Mouse (Mus musculus) gastrocnemius, postnatal 14 days (tissue): ENCODE data around the gene Foxp4. TPM values are rescaled to one million over a fixed set of nuclear protein-coding genes. Genes with fewer than 3 reads are reported as not detected.
A peak's percentile ranks its signal among the peaks of the same experiment; 100 is the strongest.

Source experiments
- DNase-seq: peaks from one replicate; pipeline ENCODE4 v3.0.0; 2021; ENCODE audit warnings: mixed read lengths
- intact Hi-C: fragments of 180-260 bp; cut with DNase I; formaldehyde crosslinking; loops from one replicate; pipeline ENCODE4 v1.15.1; 2025; ENCODE audit warnings: low total_unique reads
- long read RNA-seq, 2 experiments: library from polyadenylated mRNA; stranded (forward); transcript quantifications; one replicate each; pipeline ENCODE4 v2.0.0; 2021
- total RNA-seq, 2 experiments: library from RNA; stranded (reverse); gene quantifications; 2 replicates each; pipeline ENCODE4 v1.2.3; 2021

Foxp4 gene
- total RNA-seq: 1 to 10 TPM; 7.5 to 9.2 TPM
- long read RNA-seq, experiment 1, partial matches to known transcripts: 3 of 7 reads
- long read RNA-seq, experiment 1, other reads (novel, unspliced or antisense): 3 of 7 reads
- long read RNA-seq, experiment 2, partial matches to known transcripts: 2 of 7 reads
- long read RNA-seq, experiment 2, other reads (novel, unspliced or antisense): 2 of 7 reads

- intact Hi-C loops: loop anchor here (5.0 to 10.0 kb wide), 2 partner anchors 48 to 120 kb away; no protein-coding TSS in a partner anchor
Measured at GRCm38 (mm10) chr17:47924383-47925339, at the start of gene Foxp4. Gene Foxp4, minus strand, starts transcription at chr17:47924645.

GRCm38 (mm10) chr17:47973563-47974472, 49.4 kb upstream of the Foxp4 start:
- intact Hi-C loops: loop anchor here (5.0 kb wide), 1 partner anchor 52 kb away; the partner anchor contains the start of gene Foxp4
- DNase-seq: peak; percentile 83

More at GRCm38 (mm10) chr17:47924383-47925339, at the start of gene Foxp4:
- DNase-seq: peak; percentile 87

DNA sequence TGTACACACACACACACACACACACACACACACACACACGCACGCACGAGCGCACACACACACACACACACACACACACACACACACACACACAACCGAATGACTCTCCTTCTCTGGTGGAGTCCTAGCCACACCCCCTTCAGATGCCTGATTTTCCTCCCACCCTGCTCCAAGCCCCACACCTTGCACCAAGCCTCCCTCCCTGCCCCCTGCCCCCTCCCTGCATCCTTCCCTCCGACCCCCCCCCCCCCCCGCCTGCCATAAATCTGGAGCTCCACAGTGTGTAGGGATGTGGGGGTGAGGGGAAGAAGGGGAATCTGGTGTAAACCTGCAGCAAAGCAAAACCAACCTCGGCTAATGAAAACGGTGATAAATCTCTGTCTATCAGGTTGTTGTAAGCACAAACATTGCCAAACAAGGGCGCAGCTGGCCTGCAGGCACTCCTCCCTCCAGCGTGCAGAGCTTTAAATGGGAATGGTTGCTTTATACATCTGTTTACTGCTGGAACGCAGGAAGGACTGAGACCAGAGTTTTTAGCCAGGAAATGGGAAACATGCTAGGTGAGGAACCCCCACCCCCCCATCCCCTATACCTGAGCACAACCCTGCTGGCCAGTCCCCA, 41.5 kb upstream of the Foxp4 start:
- no peak for DNase-seq
- intact Hi-C loops: no loop called here

DNA sequence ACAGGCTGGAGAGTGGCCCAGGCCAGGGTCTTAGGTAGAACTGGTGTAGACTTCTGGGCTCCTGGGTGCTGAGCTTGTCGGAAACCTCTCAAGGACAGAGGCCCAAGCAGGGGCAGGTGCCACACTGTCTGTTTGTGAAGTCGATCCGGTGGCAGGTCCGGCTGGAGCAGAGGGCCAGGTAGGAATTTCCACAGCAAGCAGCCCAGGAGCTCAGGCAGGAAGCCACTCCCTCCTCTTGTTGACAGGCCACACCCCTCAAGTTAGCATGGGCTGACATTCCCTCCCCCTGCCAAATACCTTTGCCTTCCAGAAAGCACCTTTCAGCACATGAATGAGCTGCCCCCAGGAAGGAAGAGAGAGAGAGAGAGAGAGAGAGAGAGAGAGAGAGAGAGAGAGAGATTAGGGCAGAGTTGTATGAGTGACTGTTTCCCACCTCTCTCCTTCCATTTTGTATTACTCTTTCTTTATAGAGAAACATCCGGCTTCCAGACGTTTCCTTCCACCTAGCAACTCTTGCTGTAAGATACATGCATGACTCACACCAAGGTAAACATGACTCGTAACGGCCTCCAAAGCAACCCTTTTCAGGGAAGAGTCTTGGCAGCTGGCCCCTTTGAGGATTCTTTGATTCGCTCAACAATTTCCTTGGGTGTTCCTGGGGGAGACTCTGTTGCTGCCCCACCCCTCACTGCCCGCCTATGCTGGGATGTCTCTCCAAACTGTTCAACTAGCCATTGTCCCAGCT, 33.8 kb upstream of the Foxp4 start:
- intact Hi-C loops: no loop called here
- no peak for DNase-seq

- DNase-seq: no peak
- intact Hi-C loops: no loop called here
Measured at GRCm38 (mm10) chr17:47956486-47956885, 32.0 kb upstream of the Foxp4 start.

- intact Hi-C loops: no loop called here
Measured at GRCm38 (mm10) chr17:47955054-47955741, 30.8 kb upstream of the Foxp4 start.

GRCm38 (mm10) chr17:47953231-47953630, 28.8 kb upstream of the Foxp4 start:
- no peak for DNase-seq
- intact Hi-C loops: no loop called here

More at GRCm38 (mm10) chr17:47955054-47955741, 30.8 kb upstream of the Foxp4 start:
- DNase-seq: no peak

- intact Hi-C loops: no loop called here
- no peak for DNase-seq
Measured at GRCm38 (mm10) chr17:47952368-47953081, 28.1 kb upstream of the Foxp4 start.

- no peak for DNase-seq
Measured at GRCm38 (mm10) chr17:47951452-47951851, 27.0 kb upstream of the Foxp4 start.

DNA sequence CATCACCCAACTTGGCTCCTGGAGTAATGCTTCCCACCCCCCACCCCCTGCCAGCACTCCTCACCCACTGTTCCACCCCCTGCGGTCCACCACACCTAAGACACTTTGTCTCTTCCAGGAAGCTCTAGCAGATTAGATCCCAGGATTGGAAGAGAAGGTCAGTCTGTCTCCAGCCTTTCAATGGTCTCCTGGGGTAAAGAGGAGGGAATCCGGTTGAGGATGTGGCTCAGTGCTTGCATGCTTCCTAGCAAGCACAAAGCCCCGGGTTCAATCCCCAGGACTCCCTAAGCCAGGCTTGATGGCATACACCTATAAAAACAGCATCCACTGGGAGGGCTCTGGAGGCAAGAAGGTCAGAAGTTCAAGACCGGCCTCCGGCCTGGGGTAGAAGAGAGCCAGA, 26.4 kb upstream of the Foxp4 start:
- DNase-seq: no peak
- intact Hi-C loops: no loop called here

More at GRCm38 (mm10) chr17:47951452-47951851, 27.0 kb upstream of the Foxp4 start:
- intact Hi-C loops: no loop called here

DNA sequence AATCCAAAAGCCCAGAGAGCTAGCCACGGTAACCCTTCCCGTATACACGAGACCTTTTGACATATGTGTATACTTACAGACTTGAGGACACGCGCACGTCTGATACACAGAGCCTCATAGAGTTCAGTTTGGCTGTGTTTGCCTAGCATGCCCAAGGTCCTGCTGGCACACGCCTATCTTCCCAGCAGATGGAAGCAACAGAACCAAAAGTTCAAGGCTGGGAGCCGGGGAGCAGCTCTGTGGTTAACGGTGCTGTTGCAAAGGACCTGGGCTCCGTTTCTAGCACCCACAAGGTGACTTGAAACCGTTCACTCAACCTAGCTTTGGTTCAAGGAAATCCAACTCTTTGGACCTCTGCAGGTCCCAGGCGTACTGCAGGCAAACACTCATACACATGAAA, 25.0 kb upstream of the Foxp4 start:
- intact Hi-C loops: no loop called here
- no peak for DNase-seq

GRCm38 (mm10) chr17:47948753-47949152, 24.3 kb upstream of the Foxp4 start:
- intact Hi-C loops: no loop called here
- DNase-seq: no peak

DNA sequence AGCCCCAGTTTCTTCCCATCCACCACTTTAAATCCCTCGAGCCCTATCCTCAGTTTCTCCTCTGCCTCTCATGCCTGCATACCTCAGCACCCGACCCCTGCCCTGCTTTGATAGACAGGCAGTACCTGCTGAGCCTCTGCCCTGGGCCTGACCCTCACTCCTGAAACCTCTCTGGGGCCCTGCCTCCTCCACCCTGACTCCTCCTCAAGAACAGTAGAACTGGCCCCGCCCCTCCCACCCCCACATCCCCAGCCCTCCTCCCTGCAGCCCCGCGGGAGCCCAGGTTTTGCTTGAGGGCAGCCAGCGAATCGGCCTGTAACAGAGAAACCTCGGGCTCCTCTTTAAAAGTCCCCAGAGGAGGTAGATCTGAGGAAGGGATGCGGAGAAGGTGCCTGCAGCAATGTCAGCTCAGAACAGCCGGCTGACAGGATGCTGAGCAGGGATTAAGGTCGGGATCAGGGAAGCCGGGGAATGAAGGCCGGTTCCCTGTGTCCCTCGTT, 22.5 kb upstream of the Foxp4 start:
- intact Hi-C loops: no loop called here
- DNase-seq: no peak

- intact Hi-C loops: no loop called here
- no peak for DNase-seq
Measured at GRCm38 (mm10) chr17:47946111-47946510, 21.7 kb upstream of the Foxp4 start.

DNA sequence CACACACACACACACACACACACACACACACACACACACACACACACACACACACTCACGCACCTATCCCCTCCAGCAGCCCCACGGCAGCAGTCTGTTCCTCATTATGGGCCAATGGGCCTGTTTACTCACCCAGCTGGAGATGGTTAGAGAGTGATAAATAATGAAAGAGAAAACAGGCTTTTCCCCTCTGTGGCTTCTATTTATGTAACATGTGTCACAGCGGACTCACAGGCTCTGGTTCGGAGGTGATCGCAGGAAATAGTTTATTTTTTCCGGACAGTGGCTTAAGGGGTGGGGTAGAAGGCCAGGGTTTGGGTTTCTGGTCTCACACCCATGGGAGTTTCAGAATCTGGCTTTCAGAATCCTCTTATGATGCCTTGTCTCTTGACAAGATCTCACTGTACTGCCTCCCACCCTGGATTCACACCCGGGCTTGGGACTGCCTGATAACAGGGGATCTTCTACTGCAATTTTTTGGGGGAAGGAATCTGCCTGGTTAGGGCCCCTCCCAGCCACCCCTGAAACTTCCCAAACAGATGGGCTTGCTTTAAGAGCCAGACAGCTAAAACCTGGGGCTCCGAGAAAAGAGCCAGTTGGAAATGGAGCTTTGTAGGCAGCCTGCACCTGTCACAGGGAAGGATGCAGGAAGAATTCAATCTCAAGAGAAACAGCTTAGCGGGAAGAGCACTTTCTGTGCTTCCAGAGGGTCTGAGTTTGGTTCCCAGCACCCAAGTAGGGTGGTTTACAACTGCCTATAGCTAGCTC, 18.8 kb upstream of the Foxp4 start:
- no peak for DNase-seq
- intact Hi-C loops: no loop called here

GRCm38 (mm10) chr17:47942008-47942407, 17.6 kb upstream of the Foxp4 start:
- intact Hi-C loops: no loop called here
- DNase-seq: no peak
